Mouse (Mus musculus): ENCODE results near the gene Grm8. TPM values are rescaled to one million over a fixed set of nuclear protein-coding genes. Genes with fewer than 3 reads are reported as not detected.

The Grm8 gene
- polyA plus RNA-seq, 1 experiment from 2014 or later: 1.9 TPM

DNA sequence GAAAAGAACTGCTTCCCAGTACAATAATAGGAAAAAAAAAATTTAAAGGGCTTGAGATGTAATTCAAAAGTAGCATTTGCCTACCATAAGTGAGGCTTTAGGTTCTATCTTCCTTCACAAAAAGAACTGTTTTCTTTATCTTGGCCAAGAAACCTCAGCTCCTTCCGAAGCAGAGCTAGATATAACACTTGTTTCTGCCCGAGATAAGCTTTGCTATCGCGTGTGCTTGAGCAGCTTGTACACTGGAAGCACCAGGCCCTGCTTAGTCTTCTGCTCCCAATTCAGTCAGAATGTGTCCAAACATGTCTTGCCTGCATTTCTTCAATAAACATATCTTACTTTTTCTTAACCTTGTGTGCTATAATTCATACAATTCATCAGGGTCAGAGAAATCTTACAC, 783.8 kb downstream of the Grm8 start:
- no peak overlapping the region for H3K9ac ChIP-seq (ENCODE audit: low read depth, low read length)
- ATAC-seq (ENCODE audit: low FRiP score): no peak
- H3K27ac ChIP-seq (ENCODE audit: low read depth, low read length): no peak overlapping the region
- H3K4me2 ChIP-seq (replicated peaks; ENCODE audit: low read depth, low read length): no peak overlapping the region
- no peak overlapping the region for H3K4me3 ChIP-seq (ENCODE audit: low read depth, low read length)
- H3K27me3 ChIP-seq (ENCODE audit: control insufficient read depth, insufficient read depth, low read length): no peaks in the 10 kb centered on the region
- no peak for DNase-seq (ENCODE audit: low spot score)
- H3K4me1 ChIP-seq (replicated peaks; ENCODE audit: control insufficient read depth, insufficient read depth, low read length): no peaks in the 10 kb centered on the region
- 85% methylated on average over 4 of the region's 4 CpGs for WGBS
- H3K36me3 ChIP-seq (ENCODE audit: control insufficient read depth, insufficient read depth, low read length): no peaks in the 10 kb centered on the region
- no peaks in the 10 kb centered on the region for H3K9me3 ChIP-seq (ENCODE audit: control insufficient read depth, low read length)

DNA sequence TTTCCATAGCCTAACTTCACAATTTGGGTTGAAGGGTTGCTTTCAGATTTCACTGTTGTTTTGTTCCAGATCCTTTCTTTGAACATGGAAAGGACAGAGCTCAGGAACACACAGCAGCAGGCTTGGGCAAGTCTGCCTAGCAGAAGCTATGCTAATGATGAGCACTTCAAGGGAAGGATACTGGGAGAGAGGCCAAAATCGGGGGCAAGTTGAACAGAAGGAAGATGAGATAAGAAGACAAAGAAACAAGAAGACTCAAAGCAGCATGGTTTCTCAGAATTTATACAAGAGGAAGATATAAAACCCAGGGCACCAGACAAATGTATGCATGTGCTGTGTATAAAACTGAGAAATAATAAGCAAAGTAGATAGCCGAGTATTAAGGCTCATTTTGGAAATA, 786.7 kb downstream of the Grm8 start:
- H3K4me3 ChIP-seq (ENCODE audit: low read depth, low read length): no peak overlapping the region
- ATAC-seq (ENCODE audit: low FRiP score) (no peak), DNase-seq (ENCODE audit: low spot score) (no peak)
- 76% methylated on average over 2 of the region's 2 CpGs for WGBS
- no peaks in the 10 kb centered on the region for H3K27me3 ChIP-seq (ENCODE audit: control insufficient read depth, insufficient read depth, low read length)
- H3K36me3 ChIP-seq (ENCODE audit: control insufficient read depth, insufficient read depth, low read length): no peaks in the 10 kb centered on the region
- H3K9ac ChIP-seq (ENCODE audit: low read depth, low read length): no peak overlapping the region
- no peak overlapping the region for H3K27ac ChIP-seq (ENCODE audit: low read depth, low read length)
- H3K4me1 ChIP-seq (replicated peaks; ENCODE audit: control insufficient read depth, insufficient read depth, low read length): no peaks in the 10 kb centered on the region
- no peak overlapping the region for H3K4me2 ChIP-seq (replicated peaks; ENCODE audit: low read depth, low read length)
- H3K9me3 ChIP-seq (ENCODE audit: control insufficient read depth, low read length): no peaks in the 10 kb centered on the region

DNA sequence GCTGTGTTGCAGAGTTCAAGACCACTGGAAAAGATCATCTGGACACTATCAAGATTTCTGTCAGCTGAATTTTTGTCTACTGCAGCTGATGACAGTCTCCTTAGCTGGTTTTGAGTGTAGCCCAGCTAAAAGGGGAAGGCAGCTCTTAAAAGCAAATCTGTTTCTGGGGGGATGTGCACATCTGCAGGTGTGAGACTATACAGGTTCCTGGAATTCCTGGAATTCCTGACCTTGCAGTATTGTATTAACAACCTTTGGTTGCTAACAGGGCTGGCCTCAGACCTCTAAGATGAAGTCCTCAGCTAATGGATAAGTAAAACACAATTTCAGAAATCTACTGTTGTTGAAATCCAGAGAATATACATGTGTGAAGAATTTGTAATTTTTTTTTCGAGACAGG, 788.7 kb downstream of the Grm8 start:
- no peaks in the 10 kb centered on the region for H3K36me3 ChIP-seq (ENCODE audit: control insufficient read depth, insufficient read depth, low read length)
- H3K9ac ChIP-seq (ENCODE audit: low read depth, low read length): no peak overlapping the region
- no peaks in the 10 kb centered on the region for H3K4me1 ChIP-seq (replicated peaks; ENCODE audit: control insufficient read depth, insufficient read depth, low read length)
- DNase-seq (ENCODE audit: low spot score): no peak
- no peak overlapping the region for H3K27ac ChIP-seq (ENCODE audit: low read depth, low read length)
- H3K4me2 ChIP-seq (replicated peaks; ENCODE audit: low read depth, low read length): no peak overlapping the region
- no peaks in the 10 kb centered on the region for H3K27me3 ChIP-seq (ENCODE audit: control insufficient read depth, insufficient read depth, low read length)
- no peaks in the 10 kb centered on the region for H3K9me3 ChIP-seq (ENCODE audit: control insufficient read depth, low read length)
- WGBS: 77% methylated on average over 1 of the region's 1 CpGs
- no peak overlapping the region for H3K4me3 ChIP-seq (ENCODE audit: low read depth, low read length)
- ATAC-seq (ENCODE audit: low FRiP score): no peak

DNA sequence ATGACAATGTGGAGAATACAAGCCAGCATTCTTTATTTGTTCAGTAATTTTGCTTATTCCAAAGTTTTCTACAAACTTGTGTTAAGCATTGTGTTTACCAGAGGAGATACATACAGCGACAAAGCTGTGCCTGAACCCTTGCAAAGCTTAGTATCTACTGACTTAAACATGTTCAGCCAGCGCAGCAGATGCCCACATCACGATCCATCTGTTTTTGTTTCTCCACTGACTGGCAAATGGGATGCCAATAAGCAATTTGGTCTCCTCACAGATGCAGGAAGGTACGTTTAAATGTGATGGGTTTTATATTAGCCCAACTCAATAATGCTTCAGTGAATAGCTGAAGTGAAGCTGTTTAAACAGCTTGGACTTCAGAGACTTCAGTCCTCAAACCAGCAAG, 794.8 kb downstream of the Grm8 start:
- Histone ChIP-seq H3K27ac (ENCODE audit: low read depth, low read length) (no peak overlapping the region), H3K4me1 (replicated peaks; ENCODE audit: control insufficient read depth, insufficient read depth, low read length) (no peaks in the 10 kb centered on the region), H3K36me3 (ENCODE audit: control insufficient read depth, insufficient read depth, low read length) (no peaks in the 10 kb centered on the region), H3K9me3 (ENCODE audit: control insufficient read depth, low read length) (no peaks in the 10 kb centered on the region), H3K4me2 (replicated peaks; ENCODE audit: low read depth, low read length) (no peak overlapping the region), H3K9ac (ENCODE audit: low read depth, low read length) (no peak overlapping the region), H3K4me3 (ENCODE audit: low read depth, low read length) (no peak overlapping the region), H3K27me3 (ENCODE audit: control insufficient read depth, insufficient read depth, low read length) (no peaks in the 10 kb centered on the region)
- ATAC-seq (ENCODE audit: low FRiP score) (no peak), DNase-seq (ENCODE audit: low spot score) (no peak)
- 86% methylated on average over 4 of the region's 4 CpGs for WGBS

DNA sequence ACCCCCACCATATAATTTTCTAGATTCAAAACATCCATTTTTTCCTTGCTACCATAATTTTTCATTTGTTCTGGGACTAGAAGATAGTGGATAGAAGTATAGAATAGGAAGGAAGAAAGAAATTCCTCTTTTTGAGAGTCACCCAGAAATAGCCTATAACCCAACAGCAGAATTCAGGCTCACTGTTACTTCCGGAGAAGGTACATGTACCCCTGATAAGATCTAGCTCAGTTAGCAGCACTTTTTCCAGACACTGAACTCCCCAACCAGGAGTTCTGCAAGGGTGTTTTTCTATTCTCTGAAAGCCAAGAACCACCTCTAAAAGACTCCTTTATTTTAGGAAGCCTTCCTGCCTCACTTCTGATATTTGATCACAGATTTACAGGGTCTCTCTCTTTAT, 816.4 kb downstream of the Grm8 start:
- Histone ChIP-seq H3K9me3 (ENCODE audit: control insufficient read depth, low read length) (no peaks in the 10 kb centered on the region), H3K4me2 (replicated peaks; ENCODE audit: low read depth, low read length) (no peak overlapping the region), H3K27ac (ENCODE audit: low read depth, low read length) (no peak overlapping the region), H3K27me3 (ENCODE audit: control insufficient read depth, insufficient read depth, low read length) (no peaks in the 10 kb centered on the region), H3K4me1 (replicated peaks; ENCODE audit: control insufficient read depth, insufficient read depth, low read length) (no peaks in the 10 kb centered on the region), H3K9ac (ENCODE audit: low read depth, low read length) (no peak overlapping the region), H3K4me3 (ENCODE audit: low read depth, low read length) (no peak overlapping the region), H3K36me3 (ENCODE audit: control insufficient read depth, insufficient read depth, low read length) (no peaks in the 10 kb centered on the region)
- no peak for DNase-seq (ENCODE audit: low spot score)
- ATAC-seq (ENCODE audit: low FRiP score): no peak
- 89% methylated on average over 1 of the region's 1 CpGs for WGBS

DNA sequence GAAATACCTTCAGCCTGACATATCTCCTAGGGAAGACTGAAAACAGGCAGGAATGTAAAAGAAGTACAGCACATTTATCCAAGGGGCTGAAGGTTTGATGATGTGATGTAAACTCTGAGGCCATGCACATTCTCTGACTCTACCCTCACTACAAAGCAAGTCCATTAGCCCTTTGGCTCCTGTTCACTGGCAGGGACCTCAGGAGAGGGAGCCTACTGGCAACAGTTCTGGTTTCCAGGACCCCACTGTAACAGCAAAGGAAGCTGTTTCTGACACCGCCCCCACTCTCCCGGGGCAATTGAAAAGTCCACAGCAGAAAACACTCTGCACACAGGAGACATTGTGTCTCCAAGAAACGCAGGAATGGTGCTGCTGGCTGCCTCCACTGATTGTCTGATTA, 817.6 kb downstream of the Grm8 start:
- no peak overlapping the region for H3K4me2 ChIP-seq (replicated peaks; ENCODE audit: low read depth, low read length)
- H3K9me3 ChIP-seq (ENCODE audit: control insufficient read depth, low read length): no peaks in the 10 kb centered on the region
- DNase-seq (ENCODE audit: low spot score): no peak
- H3K36me3 ChIP-seq (ENCODE audit: control insufficient read depth, insufficient read depth, low read length): no peaks in the 10 kb centered on the region
- no peaks in the 10 kb centered on the region for H3K4me1 ChIP-seq (replicated peaks; ENCODE audit: control insufficient read depth, insufficient read depth, low read length)
- H3K27ac ChIP-seq (ENCODE audit: low read depth, low read length): no peak overlapping the region
- WGBS: 82% methylated on average over 3 of the region's 3 CpGs
- no peak overlapping the region for H3K4me3 ChIP-seq (ENCODE audit: low read depth, low read length)
- no peak overlapping the region for H3K9ac ChIP-seq (ENCODE audit: low read depth, low read length)
- no peaks in the 10 kb centered on the region for H3K27me3 ChIP-seq (ENCODE audit: control insufficient read depth, insufficient read depth, low read length)
- ATAC-seq (ENCODE audit: low FRiP score): no peak

DNA sequence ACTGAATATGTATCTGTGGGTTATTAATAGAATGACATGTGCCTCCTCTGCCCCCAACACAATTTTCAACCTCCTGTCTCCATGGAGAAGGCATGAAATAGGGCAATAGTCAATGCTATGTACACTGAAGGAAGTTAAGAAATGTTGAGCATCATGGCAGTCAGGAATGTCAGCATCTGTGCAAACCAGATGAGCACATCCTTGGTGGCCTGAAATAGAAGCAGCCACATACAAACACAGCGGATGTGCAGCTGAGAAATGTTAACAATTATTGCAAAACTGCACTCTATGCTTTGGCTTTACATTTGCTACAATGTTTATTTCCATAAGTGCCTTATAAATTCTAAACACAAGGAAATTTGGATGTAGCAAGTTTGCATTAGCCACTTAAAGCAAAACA, 819.0 kb downstream of the Grm8 start:
- ATAC-seq (ENCODE audit: low FRiP score) (no peak), DNase-seq (ENCODE audit: low spot score) (no peak)
- Histone ChIP-seq H3K27ac (ENCODE audit: low read depth, low read length) (no peak overlapping the region), H3K36me3 (ENCODE audit: control insufficient read depth, insufficient read depth, low read length) (no peaks in the 10 kb centered on the region), H3K9me3 (ENCODE audit: control insufficient read depth, low read length) (no peaks in the 10 kb centered on the region), H3K27me3 (ENCODE audit: control insufficient read depth, insufficient read depth, low read length) (no peaks in the 10 kb centered on the region), H3K4me3 (ENCODE audit: low read depth, low read length) (no peak overlapping the region), H3K4me2 (replicated peaks; ENCODE audit: low read depth, low read length) (no peak overlapping the region), H3K4me1 (replicated peaks; ENCODE audit: control insufficient read depth, insufficient read depth, low read length) (no peaks in the 10 kb centered on the region), H3K9ac (ENCODE audit: low read depth, low read length) (no peak overlapping the region)
- 88% methylated on average over 1 of the region's 1 CpGs for WGBS

DNA sequence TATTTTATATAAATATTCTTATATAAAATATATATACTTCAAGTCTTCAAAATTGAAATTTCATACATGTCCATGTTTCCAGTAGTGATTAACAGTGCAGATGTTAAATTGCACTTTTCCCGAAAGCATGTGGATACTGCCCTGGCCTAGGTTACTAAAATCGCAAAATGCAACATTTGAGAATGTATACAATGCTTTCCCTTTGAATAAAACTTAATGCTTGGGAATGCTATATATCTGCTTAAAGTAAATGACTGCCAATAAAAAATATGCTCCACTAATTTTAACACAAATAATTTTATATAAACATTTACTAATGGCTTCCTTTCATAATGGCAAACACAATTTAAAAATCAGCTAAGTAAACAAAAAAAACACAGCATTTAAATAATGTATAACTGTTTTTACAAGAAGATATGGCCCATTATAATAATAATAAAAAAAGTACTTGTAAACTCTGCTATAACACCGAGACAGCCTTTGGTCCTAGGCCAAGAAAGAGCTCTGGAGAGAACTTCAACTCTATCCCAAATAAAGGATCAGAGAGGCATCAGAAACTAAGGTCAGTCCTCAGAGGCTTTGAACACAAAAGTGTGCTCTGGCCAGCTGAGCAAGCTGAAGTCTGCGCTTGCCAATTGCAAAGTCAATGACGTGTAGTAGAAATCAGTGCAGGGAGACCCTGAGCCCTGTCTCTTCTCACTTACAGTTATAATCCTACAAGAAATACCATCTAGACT, 820.5 kb downstream of the Grm8 start:
- Histone ChIP-seq H3K27ac (ENCODE audit: low read depth, low read length) (no peak overlapping the region), H3K27me3 (ENCODE audit: control insufficient read depth, insufficient read depth, low read length) (no peaks in the 10 kb centered on the region), H3K4me3 (ENCODE audit: low read depth, low read length) (no peak overlapping the region), H3K9ac (ENCODE audit: low read depth, low read length) (no peak overlapping the region), H3K4me2 (replicated peaks; ENCODE audit: low read depth, low read length) (no peak overlapping the region), H3K4me1 (replicated peaks; ENCODE audit: control insufficient read depth, insufficient read depth, low read length) (no peaks in the 10 kb centered on the region), H3K36me3 (ENCODE audit: control insufficient read depth, insufficient read depth, low read length) (no peaks in the 10 kb centered on the region), H3K9me3 (ENCODE audit: control insufficient read depth, low read length) (no peaks in the 10 kb centered on the region)
- DNase-seq (ENCODE audit: low spot score): no peak
- no peak for ATAC-seq (ENCODE audit: low FRiP score)
- 92% methylated on average over 5 of the region's 5 CpGs for WGBS

DNA sequence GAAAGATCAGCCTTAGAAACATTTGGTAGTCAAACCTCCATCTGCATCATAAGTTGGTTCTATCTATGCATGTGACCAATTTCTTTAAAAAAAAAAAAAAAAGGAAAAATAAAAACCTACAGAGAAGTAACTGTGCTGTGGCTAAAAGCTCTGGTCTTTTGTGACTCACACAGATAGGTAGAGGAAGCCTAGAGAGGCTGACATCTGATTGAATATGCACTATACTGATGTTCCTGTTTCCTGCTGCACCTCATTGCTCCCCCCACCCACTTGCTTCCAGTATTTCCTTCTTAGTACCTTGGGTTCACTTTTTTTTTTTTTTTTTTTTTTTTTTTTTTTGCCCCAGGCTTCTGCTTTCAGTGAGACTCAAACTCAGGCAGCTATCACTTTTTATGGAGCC, 824.6 kb downstream of the Grm8 start:
- H3K4me2 ChIP-seq (replicated peaks; ENCODE audit: low read depth, low read length): no peak overlapping the region
- H3K36me3 ChIP-seq (ENCODE audit: control insufficient read depth, insufficient read depth, low read length): no peaks in the 10 kb centered on the region
- no peaks in the 10 kb centered on the region for H3K27me3 ChIP-seq (ENCODE audit: control insufficient read depth, insufficient read depth, low read length)
- DNase-seq (ENCODE audit: low spot score) (no peak), ATAC-seq (ENCODE audit: low FRiP score) (no peak)
- no peak overlapping the region for H3K4me3 ChIP-seq (ENCODE audit: low read depth, low read length)
- H3K9me3 ChIP-seq (ENCODE audit: control insufficient read depth, low read length): no peaks in the 10 kb centered on the region
- no peak overlapping the region for H3K9ac ChIP-seq (ENCODE audit: low read depth, low read length)
- H3K27ac ChIP-seq (ENCODE audit: low read depth, low read length): no peak overlapping the region
- H3K4me1 ChIP-seq (replicated peaks; ENCODE audit: control insufficient read depth, insufficient read depth, low read length): no peaks in the 10 kb centered on the region
